Mouse (Mus musculus): Measurements from ENCODE around the gene BC029722.

DNA sequence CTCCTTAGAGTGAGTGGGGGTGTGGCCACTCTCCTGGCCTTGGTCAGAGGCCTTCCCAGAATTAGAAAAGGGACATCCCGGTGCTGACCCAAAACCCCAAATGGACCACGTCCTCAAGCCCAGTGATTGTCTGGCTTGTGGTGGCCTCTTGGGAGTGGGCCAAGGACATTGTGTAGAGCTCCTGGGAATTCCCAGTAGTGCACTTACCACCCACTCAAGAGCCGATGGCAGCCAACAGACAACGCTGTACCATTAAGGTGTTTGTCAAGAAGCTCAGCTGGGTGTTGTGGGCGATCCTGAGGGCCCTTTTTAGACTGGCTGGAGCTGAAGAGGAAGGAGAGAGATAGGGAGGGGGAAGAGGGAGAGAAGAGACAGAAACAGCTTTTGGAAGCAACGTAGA, 34.7 kb downstream of the BC029722 start:
- no peak for TF ChIP-seq CTCF (IDR thresholded peaks at IDR 0.05; ENCODE audit: borderline replicate concordance, control insufficient read depth, extremely low read depth, insufficient read depth, low read length, poor library complexity)
- TF ChIP-seq POLR2A (IDR thresholded peaks at IDR 0.05; ENCODE audit: control insufficient read depth, extremely low read depth, insufficient read depth, low read length, poor library complexity) = no peak

All from thymus, adult 2 months (tissue).